Mouse (Mus musculus) ES-Bruce4 (cell line): ENCODE measurements around the gene Pitpnm2.

ENCODE experiments used
- CTCF ChIP-seq: IDR thresholded peaks from one replicate; pipeline ENCODE4 v1.8.1; 2011; ENCODE audit warnings: low read depth, low read length
- EP300 ChIP-seq: IDR thresholded peaks from 2 replicates; pipeline ENCODE4 v1.6.1; 2011; ENCODE audit warnings: low read depth, low read length; ENCODE audit not compliant: insufficient read depth
- POLR2A ChIP-seq: IDR thresholded peaks from one replicate; pipeline ENCODE4 v1.8.1; 2011; ENCODE audit warnings: low read length; ENCODE audit not compliant: insufficient read depth

DNA sequence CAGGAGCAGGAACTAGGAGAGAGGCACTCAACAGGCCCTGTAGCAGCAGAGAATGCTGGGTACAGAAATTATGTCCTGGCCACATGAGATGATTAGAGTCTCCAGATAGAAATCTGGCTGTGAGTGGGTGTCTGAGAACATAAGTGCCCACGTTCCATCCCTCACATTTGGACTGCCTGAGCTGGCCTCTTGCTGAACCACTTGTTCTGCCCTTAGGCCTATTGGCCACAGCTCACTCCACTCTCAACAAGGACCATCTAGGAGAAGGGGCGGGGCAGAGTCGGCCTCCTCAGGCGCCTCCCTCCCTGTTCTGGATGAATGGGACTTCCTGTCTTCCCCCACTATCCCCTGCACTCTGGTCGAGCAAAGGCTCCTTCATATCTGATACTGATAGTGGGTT is 100.5 kb downstream of the Pitpnm2 start:
- TF ChIP-seq CTCF, result no peak
- TF ChIP-seq EP300, result no peak
- TF ChIP-seq POLR2A, result no peak
